Mouse (Mus musculus) heart, embryonic 16.5 days (tissue): ENCODE data around the gene Fras1. TPM values are rescaled to one million over a fixed set of nuclear protein-coding genes. Genes with fewer than 3 reads are reported as not detected.

Source experiments
- ATAC-seq: fragments of 200-750 bp; cut with Nextera tagmentation; replicated peaks from 2 replicates; pipeline ENCODE4 v1.8.0; 2017; ENCODE audit warnings: moderate number of reproducible peaks; ENCODE audit not compliant: insufficient read depth, low FRiP score; ENCODE audit errors: extremely low read depth
- H3K27ac ChIP-seq: fragments of 300-500 bp; sonication (generic); 2 replicates; pipeline ENCODE4 v1.5.1; 2014; ENCODE audit warnings: mild to moderate bottlenecking, low read length, control low read depth, moderate library complexity
- H3K27me3 ChIP-seq: fragments of 300-500 bp; sonication (generic); 2 replicates; pipeline ENCODE4 v1.6.1; 2014; ENCODE audit warnings: low read length, mixed read lengths; ENCODE audit not compliant: control insufficient read depth, insufficient read depth
- H3K36me3 ChIP-seq: fragments of 300-500 bp; sonication (generic); 2 replicates; pipeline ENCODE4 v1.6.1; 2014; ENCODE audit not compliant: control insufficient read depth, insufficient read depth
- H3K4me1 ChIP-seq: fragments of 300-500 bp; sonication (generic); 2 replicates; pipeline ENCODE4 v1.6.1; 2014; ENCODE audit warnings: low read length, mixed read lengths; ENCODE audit not compliant: control insufficient read depth, insufficient read depth
- H3K4me2 ChIP-seq: fragments of 300-500 bp; sonication (generic); 2 replicates; pipeline ENCODE4 v1.6.1; 2014; ENCODE audit warnings: low read depth, mild to moderate bottlenecking, control low read depth, low read length
- H3K4me3 ChIP-seq: fragments of 300-500 bp; sonication (generic); 2 replicates; pipeline ENCODE4 v1.5.1; 2014; ENCODE audit warnings: mild to moderate bottlenecking, control low read depth, low read length
- H3K9ac ChIP-seq: fragments of 300-500 bp; sonication (generic); 2 replicates; pipeline ENCODE4 v1.6.1; 2014; ENCODE audit warnings: low read length, control low read depth
- H3K9me3 ChIP-seq: fragments of 300-500 bp; sonication (generic); replicated peaks from 2 replicates; pipeline ENCODE4 v1.6.1; 2016; ENCODE audit warnings: low read length; ENCODE audit not compliant: control insufficient read depth
- WGBS: fragments of 180-500 bp; shearing (Covaris S2); extraction: QIAGEN DNeasy Blood & Tissue Kit; methylation state at CpG from one replicate; pipeline ENCODE4 v1.1.7; 2014; 5-methylcytosine and 5-hydroxymethylcytosine counted together
- polyA plus RNA-seq: library from polyadenylated mRNA; unstranded; fragments of >200 nt; fragmentation: Nextera tagmentation; extraction: Ambion mirVana; gene quantifications from 2 replicates; pipeline ENCODE4 v1.2.1, GENCODE M21; 2015

The Fras1 gene
- polyA plus RNA-seq, 1 experiment from 2014 or later = 12.0 TPM

GRCm38 (mm10) chr5:96481159-96481558 is 107.4 kb downstream of the Fras1 start:
- no peaks in the 10 kb centered on the region for H3K4me1 ChIP-seq
- no peaks in the 10 kb centered on the region for H3K36me3 ChIP-seq
- no peak overlapping the region for H3K4me3 ChIP-seq
- no peak overlapping the region for H3K27ac ChIP-seq
- H3K4me2 ChIP-seq = no peak overlapping the region
- no peaks in the 10 kb centered on the region for H3K9me3 ChIP-seq
- no peak overlapping the region for H3K9ac ChIP-seq
- no peaks in the 10 kb centered on the region for H3K27me3 ChIP-seq
- 83% methylated on average over 2 of the region's 2 CpGs for WGBS
- ATAC-seq = no peak

DNA sequence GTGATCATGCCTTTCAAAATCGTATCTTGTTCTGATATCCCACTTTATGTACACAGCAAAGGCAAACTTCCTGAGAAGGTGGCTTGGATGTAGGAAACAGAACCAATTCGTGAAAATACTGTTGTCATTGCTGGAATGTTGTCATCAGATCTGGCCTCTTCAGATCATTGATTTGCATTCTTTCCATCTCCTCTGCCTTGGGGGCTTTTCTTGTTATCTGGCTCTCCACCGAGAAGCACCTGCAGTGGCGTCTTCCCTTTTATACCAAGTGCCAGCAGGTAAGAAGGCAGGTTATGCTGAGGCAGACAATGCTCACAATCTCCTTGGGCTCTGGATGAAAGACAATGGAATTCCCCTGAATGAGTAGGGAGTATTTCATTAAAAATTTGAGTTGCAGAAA is 108.3 kb downstream of the Fras1 start:
- ATAC-seq = no peak
- no peaks in the 10 kb centered on the region for H3K36me3 ChIP-seq
- H3K9ac ChIP-seq = no peak overlapping the region
- no peaks in the 10 kb centered on the region for H3K27me3 ChIP-seq
- H3K9me3 ChIP-seq = no peaks in the 10 kb centered on the region
- H3K4me2 ChIP-seq = no peak overlapping the region
- H3K4me3 ChIP-seq = no peak overlapping the region
- no peaks in the 10 kb centered on the region for H3K4me1 ChIP-seq
- 66% methylated on average over 4 of the region's 4 CpGs for WGBS
- H3K27ac ChIP-seq = no peak overlapping the region

DNA sequence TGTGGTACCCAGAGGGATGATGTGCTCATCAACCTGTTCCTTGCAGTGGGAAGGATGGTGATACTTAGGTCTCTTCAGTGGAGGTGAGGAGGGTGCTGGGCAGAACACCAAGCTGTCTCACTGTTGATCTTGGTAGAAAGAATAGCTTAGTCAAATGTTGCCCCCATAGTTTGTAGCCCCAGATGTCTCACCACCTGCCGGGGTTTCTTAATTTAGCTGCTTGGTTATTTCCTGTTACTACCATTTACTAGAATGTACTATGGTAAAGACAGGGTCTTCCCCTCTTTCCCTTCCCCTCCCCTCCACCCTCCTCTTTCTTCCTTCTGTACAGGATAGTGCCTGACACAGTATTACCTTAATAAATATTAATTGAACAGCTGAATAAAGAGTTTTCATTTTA is 118.7 kb downstream of the Fras1 start:
- no peak overlapping the region for H3K27ac ChIP-seq
- no peak overlapping the region for H3K9ac ChIP-seq

GRCm38 (mm10) chr5:96494502-96495292 is 120.9 kb downstream of the Fras1 start:
- Histone ChIP-seq H3K4me2 (no peak overlapping the region), H3K4me3 (no peak overlapping the region), H3K4me1 (no peaks in the 10 kb centered on the region), H3K9me3 (no peaks in the 10 kb centered on the region), H3K27ac (no peak overlapping the region), H3K9ac (no peak overlapping the region), H3K27me3 (no peaks in the 10 kb centered on the region), H3K36me3 (no peaks in the 10 kb centered on the region)
- no peak for ATAC-seq
- 92% methylated on average over 7 of the region's 7 CpGs for WGBS

More for the DNA sequence above, 118.7 kb downstream of the Fras1 start:
- H3K4me1 ChIP-seq = no peaks in the 10 kb centered on the region
- no peak for ATAC-seq
- WGBS = 65% methylated on average over 1 of the region's 1 CpGs
- H3K9me3 ChIP-seq = no peaks in the 10 kb centered on the region
- no peaks in the 10 kb centered on the region for H3K36me3 ChIP-seq
- H3K4me2 ChIP-seq = no peak overlapping the region
- H3K4me3 ChIP-seq = no peak overlapping the region
- H3K27me3 ChIP-seq = no peaks in the 10 kb centered on the region

DNA sequence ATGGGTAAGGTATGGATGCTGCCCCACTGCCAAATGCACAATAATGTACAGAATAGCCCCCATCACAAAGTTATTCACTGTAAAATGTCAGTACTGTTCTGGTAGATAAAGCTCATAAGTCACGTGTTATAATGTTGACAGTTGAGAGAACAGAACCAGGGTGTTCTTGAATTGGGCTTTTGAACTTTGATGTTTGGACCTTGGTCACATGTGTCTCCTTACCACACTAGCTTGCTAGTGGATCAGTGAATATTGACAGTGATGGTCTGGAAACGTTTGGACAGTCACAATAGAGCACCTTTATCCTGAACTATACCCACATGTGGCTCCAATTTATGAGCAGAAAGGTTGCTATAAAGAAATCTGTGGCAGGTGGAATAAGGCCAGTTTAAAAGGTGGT is 124.3 kb downstream of the Fras1 start:
- Histone ChIP-seq H3K4me2 (no peak overlapping the region), H3K4me3 (no peak overlapping the region), H3K36me3 (no peaks in the 10 kb centered on the region), H3K9ac (no peak overlapping the region), H3K9me3 (no peaks in the 10 kb centered on the region), H3K27me3 (no peaks in the 10 kb centered on the region), H3K27ac (no peak overlapping the region), H3K4me1 (peaks cover 3% of the 10 kb centered on the region; the same call in 1 of the 2 replicates)
- WGBS = 55% methylated on average over 2 of the region's 2 CpGs
- no peak for ATAC-seq

DNA sequence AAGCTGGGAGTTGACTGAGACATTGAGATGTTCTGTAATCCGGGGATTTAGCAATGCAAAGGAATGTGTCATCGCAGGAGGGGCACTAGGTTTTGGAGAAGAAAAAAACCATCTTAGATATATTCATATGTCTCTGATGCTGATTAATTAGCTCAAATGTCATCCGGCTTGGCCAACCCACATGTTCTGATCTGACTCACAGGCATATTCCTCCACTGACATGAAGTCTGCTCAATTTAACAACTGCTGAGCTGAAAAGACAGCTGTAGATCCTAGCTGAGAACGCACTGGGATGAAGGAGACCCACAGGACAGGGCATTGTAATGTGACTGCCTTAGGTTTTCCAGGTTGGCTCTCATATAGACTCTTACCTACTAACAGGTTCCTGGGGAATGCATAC is 128.0 kb downstream of the Fras1 start:
- no peaks in the 10 kb centered on the region for H3K36me3 ChIP-seq
- 73% methylated on average over 4 of the region's 4 CpGs for WGBS

GRCm38 (mm10) chr5:96502400-96502799 is 128.6 kb downstream of the Fras1 start:
- H3K4me2 ChIP-seq = no peak overlapping the region
- ATAC-seq = no peak
- H3K4me1 ChIP-seq = peaks cover 3% of the 10 kb centered on the region; the same call in 1 of the 2 replicates
- no peak overlapping the region for H3K27ac ChIP-seq
- no peak overlapping the region for H3K9ac ChIP-seq
- no peaks in the 10 kb centered on the region for H3K27me3 ChIP-seq
- H3K36me3 ChIP-seq = no peaks in the 10 kb centered on the region
- no peak overlapping the region for H3K4me3 ChIP-seq
- 78% methylated on average over 1 of the region's 1 CpGs for WGBS
- H3K9me3 ChIP-seq = no peaks in the 10 kb centered on the region

More for the DNA sequence above, 128.0 kb downstream of the Fras1 start:
- no peak overlapping the region for H3K27ac ChIP-seq
- H3K9me3 ChIP-seq = no peaks in the 10 kb centered on the region
- peaks cover 3% of the 10 kb centered on the region; the same call in 1 of the 2 replicates for H3K4me1 ChIP-seq
- H3K9ac ChIP-seq = no peak overlapping the region
- no peaks in the 10 kb centered on the region for H3K27me3 ChIP-seq
- no peak overlapping the region for H3K4me2 ChIP-seq
- H3K4me3 ChIP-seq = no peak overlapping the region
- no peak for ATAC-seq

- Histone ChIP-seq H3K27me3 (no peaks in the 10 kb centered on the region), H3K27ac (no peak overlapping the region), H3K36me3 (no peaks in the 10 kb centered on the region), H3K4me3 (no peak overlapping the region), H3K4me2 (no peak overlapping the region), H3K4me1 (peaks cover 5% of the 10 kb centered on the region), H3K9ac (no peak overlapping the region), H3K9me3 (no peaks in the 10 kb centered on the region)
- no peak for ATAC-seq
- 81% methylated on average over 5 of the region's 5 CpGs for WGBS
Observed at GRCm38 (mm10) chr5:96511005-96511404, 137.2 kb downstream of the Fras1 start.

GRCm38 (mm10) chr5:96513327-96513726 is 139.6 kb downstream of the Fras1 start:
- no peak overlapping the region for H3K27ac ChIP-seq
- no peak overlapping the region for H3K9ac ChIP-seq
- no peaks in the 10 kb centered on the region for H3K36me3 ChIP-seq
- H3K9me3 ChIP-seq = no peaks in the 10 kb centered on the region
- peaks cover 5% of the 10 kb centered on the region for H3K4me1 ChIP-seq
- no peak overlapping the region for H3K4me2 ChIP-seq
- no peaks in the 10 kb centered on the region for H3K27me3 ChIP-seq
- WGBS = 28% methylated on average over 4 of the region's 4 CpGs
- H3K4me3 ChIP-seq = no peak overlapping the region
- ATAC-seq = no peak
